ENCODE assay signal across 7 mouse cellular contexts in genomic region chr17:35241305-35242014, GRCm38 (mm10). TPM values are rescaled to one million over a fixed set of nuclear protein-coding genes. Genes with fewer than 3 reads are reported as not detected.
DNase-seq lines count a peak whose midpoint lies in the region; ATAC-seq lines count a peak whose summit lies in the region.

Gene Ddx39b, plus strand, starts transcription at chr17:35241746.

- DNase-seq in adrenal gland, adult 2 months: peak; percentile 96
- DNase-seq in embryo, embryonic 11.5 days (ENCODE audit: low read depth, low spot score): peak; percentile 92
- DNase-seq in gastrocnemius, postnatal 36 days: peak; percentile 92 to 96
- peak; percentile 97 to 98 for DNase-seq in left cerebral cortex, postnatal 25 days (ENCODE audit: low spot score in 2 of 2)
- DNase-seq in midbrain, embryonic 10.5 days (ENCODE audit: low spot score): peak; percentile 95
- DNase-seq in right cerebral cortex, postnatal 4 days: peak; percentile 93

- WGBS in intestine, embryonic 15.5 days: under 1% methylated on average over 69 of the region's 69 CpGs
- under 1% methylated on average over 69 of the region's 69 CpGs for WGBS in midbrain, embryonic 10.5 days

- peak within 1 kb of the TSS; percentile 98 for H3K9ac ChIP-seq in intestine, embryonic 15.5 days

- intact Hi-C loops in gastrocnemius, postnatal 36 days (cut with DNase I): loop anchor here (10.0 kb wide), 2 partner anchors 647 to 1127 kb away; partner anchors contain the start of genes Ager, H2-DMa and Pbx2
- intact Hi-C loops in left cerebral cortex, postnatal 25 days (cut with DNase I): loop anchor here (5.0 kb wide), 1 partner anchor 239 kb away; the partner anchor contains the start of gene Vars

- peak within 1 kb of the TSS; percentile 88 for H3K4me2 ChIP-seq in intestine, embryonic 15.5 days (replicated peaks)

- ATAC-seq in intestine, embryonic 15.5 days: peak; percentile 93

- H3K36me3 ChIP-seq in intestine, embryonic 15.5 days: peaks cover 27% of the 10 kb centered on the region
- H3K36me3 ChIP-seq in midbrain, embryonic 10.5 days: peaks cover 36% of the 10 kb centered on the region

- no peaks in the 10 kb centered on the region for H3K9me3 ChIP-seq in intestine, embryonic 15.5 days
- no peaks in the 10 kb centered on the region for H3K9me3 ChIP-seq in midbrain, embryonic 10.5 days (replicated peaks)

- no peaks in the 10 kb centered on the region for H3K27me3 ChIP-seq in intestine, embryonic 15.5 days (replicated peaks)
- H3K27me3 ChIP-seq in midbrain, embryonic 10.5 days (ENCODE audit: low read depth, poor library complexity, severe bottlenecking): no peaks in the 10 kb centered on the region

- peak within 1 kb of the TSS; percentile 73 for H3K4me3 ChIP-seq in intestine, embryonic 15.5 days (replicated peaks)
- H3K4me3 ChIP-seq in midbrain, embryonic 10.5 days: peak within 1 kb of the TSS; percentile 81

- H3K4me1 ChIP-seq in intestine, embryonic 15.5 days (replicated peaks): peaks cover 37% of the 10 kb centered on the region
- peaks cover 53% of the 10 kb centered on the region for H3K4me1 ChIP-seq in midbrain, embryonic 10.5 days

- H3K27ac ChIP-seq in intestine, embryonic 15.5 days: peak within 1 kb of the TSS; percentile 96
- H3K27ac ChIP-seq in midbrain, embryonic 10.5 days (replicated peaks): peak within 1 kb of the TSS; percentile 98

RNA-seq across cellular contexts. Expression of gene Ddx39b, which starts in this region (rescaled TPM):
- total RNA-seq in adrenal gland, adult 2 months (2021): 100 to 1,000 TPM; 192 to 200 TPM
- polyA plus RNA-seq in adrenal gland, adult 2 months (2012; rRNA removed): 164 and 180 TPM in 2 replicates
- total RNA-seq in gastrocnemius, postnatal 36 days (2021): 10 to 100 TPM; 67.7 to 83.0 TPM
- polyA plus RNA-seq in intestine, embryonic 15.5 days (2015; fragmentation: Nextera tagmentation; extraction: Ambion mirVana): 382 and 388 TPM in 2 replicates
- 100 to 1,000 TPM; 207 to 209 TPM for total RNA-seq in left cerebral cortex, postnatal 25 days (2021)
- polyA plus RNA-seq in midbrain, embryonic 10.5 days (2016; fragmentation: Nextera tagmentation; extraction: Ambion mirVana): 682 and 724 TPM in 2 replicates

Comparison
In these comparisons a context has a peak if more than half of its experiments do, and no peak if none do; other contexts are left out.
1. Peak in every context shown above with its lines: DNase-seq, ATAC-seq, H3K4me3 ChIP-seq and H3K27ac ChIP-seq.